Mouse (Mus musculus) spleen, adult 2 months (tissue): ENCODE data around the gene Hmga1b. TPM values are rescaled to one million over a fixed set of nuclear protein-coding genes. Genes with fewer than 3 reads are reported as not detected.

Experiments
- DNase-seq, 2 experiments: peaks; one replicate each; pipeline versions ENCODE4 v3.0.0 to v3.0.0-alpha.2; 2012 to 2021; ENCODE audit warnings: low spot score in 2 of 2, low read depth in 1 of 2
- H3K27ac ChIP-seq: fragments of 200-500 bp; 2 replicates; pipeline ENCODE4 v1.5.1; 2012; ENCODE audit warnings: low read length, inconsistent platforms; ENCODE audit not compliant: insufficient read depth
- H3K27me3 ChIP-seq: fragments of 200-500 bp; 2 replicates; pipeline ENCODE4 v1.6.1; 2012; ENCODE audit warnings: mild to moderate bottlenecking, moderate library complexity, low read length, inconsistent platforms; ENCODE audit not compliant: control insufficient read depth, insufficient read depth
- H3K36me3 ChIP-seq: fragments of 200-500 bp; 2 replicates; pipeline ENCODE4 v1.6.1; 2012; ENCODE audit warnings: mild to moderate bottlenecking, low read length, inconsistent platforms; ENCODE audit not compliant: control insufficient read depth, insufficient read depth
- H3K4me1 ChIP-seq: fragments of 200-500 bp; 2 replicates; pipeline ENCODE4 v1.6.1; 2011; ENCODE audit warnings: inconsistent platforms; ENCODE audit not compliant: control insufficient read depth, insufficient read depth, insufficient read length
- H3K4me3 ChIP-seq: fragments of 200-500 bp; 2 replicates; pipeline ENCODE4 v1.5.1; 2011; ENCODE audit warnings: mild to moderate bottlenecking, inconsistent platforms; ENCODE audit not compliant: insufficient read depth, insufficient read length; ENCODE audit errors: extremely low read depth
- CTCF ChIP-seq: fragments of 200-500 bp; IDR thresholded peaks from 2 replicates; pipeline ENCODE4 v1.5.1; 2011; ENCODE audit warnings: mild to moderate bottlenecking, inconsistent platforms; ENCODE audit not compliant: insufficient read depth, insufficient read length, insufficient replicate concordance; ENCODE audit errors: extremely low read depth
- POLR2A ChIP-seq: fragments of 200-500 bp; IDR thresholded peaks from 2 replicates; pipeline ENCODE4 v1.6.1; 2011; ENCODE audit warnings: low read depth, low read length, inconsistent platforms
- WGBS: fragments of 180-500 bp; shearing (Covaris S2); methylation state at CpG from one replicate; pipeline ENCODE4 v1.1.7; 2018; 5-methylcytosine and 5-hydroxymethylcytosine counted together
- polyA plus RNA-seq: library from polyadenylated mRNA; depleted of rRNA; stranded (reverse); fragments of >200 nt; gene quantifications from 2 replicates; pipeline ENCODE4 v1.2.3, GENCODE M21; 2012

The Hmga1b gene
- polyA plus RNA-seq, 1 experiment, result 0.84 TPM

- DNase-seq, result peak; percentile 83 to 89
- 12% methylated on average over 17 of the region's 17 CpGs for whole genome bisulfite sequencing
- TF ChIP-seq POLR2A, result no peak
- TF ChIP-seq CTCF, result peak; percentile 98
- H3K27me3 ChIP-seq, result peaks cover 13% of the 10 kb centered on the region
- 0 out of 2 replicates have a peak overlapping the region, but pooled peaks have one; percentile 23 for H3K4me3 ChIP-seq
- H3K27ac ChIP-seq, result no peak overlapping the region
- peaks cover 11% of the 10 kb centered on the region for H3K4me1 ChIP-seq
- H3K36me3 ChIP-seq, result peaks cover 3% of the 10 kb centered on the region; the same call in 1 of the 2 replicates
These were observed 42.1 kb upstream of the Hmga1b start for GRCm38 (mm10) chr11:120720450-120720849.

DNA sequence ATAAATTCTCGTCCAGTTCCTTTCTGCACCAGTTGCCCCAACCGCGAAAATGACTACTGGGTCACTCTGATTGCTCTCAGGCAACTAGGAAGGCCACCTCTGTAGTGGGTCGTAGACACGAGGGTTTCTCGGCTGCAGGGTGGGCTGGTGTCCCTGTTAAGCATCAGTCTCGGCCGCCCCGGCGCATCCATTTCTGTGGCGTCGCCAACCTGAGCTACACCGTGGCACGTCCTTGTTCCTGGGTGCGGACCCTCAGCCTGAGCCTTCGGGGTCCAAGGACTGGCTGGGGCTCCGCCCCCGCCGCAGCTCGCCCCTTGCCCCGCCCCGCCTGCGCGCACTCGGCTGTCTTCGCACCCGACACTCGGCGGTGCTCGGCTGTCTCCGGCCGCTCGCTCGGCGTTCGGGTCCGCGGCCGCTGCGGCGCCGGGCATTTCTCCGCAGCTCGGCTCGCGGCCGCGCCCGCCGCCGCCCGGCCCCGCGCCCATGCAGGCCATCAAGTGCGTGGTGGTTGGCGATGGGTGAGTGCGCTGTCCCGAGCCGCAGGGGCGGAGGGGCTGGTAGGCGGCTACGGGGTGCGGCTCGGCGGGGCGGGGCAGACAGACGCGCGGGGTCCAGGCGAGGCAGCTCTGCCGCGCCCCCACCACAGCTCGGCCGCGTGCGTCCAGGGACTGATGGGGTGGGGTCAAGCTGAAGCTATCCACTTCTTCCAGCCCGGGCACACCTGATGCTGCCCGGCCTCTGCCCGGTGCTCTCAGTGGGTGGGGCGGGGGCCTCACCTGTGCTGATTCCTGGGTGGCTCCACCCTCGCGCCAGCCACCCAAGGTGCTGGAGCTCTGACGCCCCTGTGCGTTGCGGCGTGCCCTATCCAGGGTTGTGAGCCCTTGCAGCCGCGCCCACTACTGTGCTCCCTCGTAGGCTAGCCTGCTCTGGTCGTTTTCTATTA is 41.2 kb upstream of the Hmga1b start, which contains the start of gene Rac3:
Gene Rac3 (plus strand): TSS at position 347 of the 943 bp plus-strand sequence.
- peaks cover 3% of the 10 kb centered on the region; the same call in 1 of the 2 replicates for H3K36me3 ChIP-seq
- H3K27ac ChIP-seq, result no peak within 1 kb of the TSS
- peak in 1 of 2 experiments; percentile 39 for DNase-seq
- peaks cover 13% of the 10 kb centered on the region for H3K27me3 ChIP-seq
- 2% methylated on average over 88 of the region's 90 CpGs for WGBS
- peak within 1 kb of the TSS; percentile 46 for H3K4me3 ChIP-seq
- TF ChIP-seq POLR2A (no peak), CTCF (no peak)
- H3K4me1 ChIP-seq, result peaks cover 13% of the 10 kb centered on the region

DNA sequence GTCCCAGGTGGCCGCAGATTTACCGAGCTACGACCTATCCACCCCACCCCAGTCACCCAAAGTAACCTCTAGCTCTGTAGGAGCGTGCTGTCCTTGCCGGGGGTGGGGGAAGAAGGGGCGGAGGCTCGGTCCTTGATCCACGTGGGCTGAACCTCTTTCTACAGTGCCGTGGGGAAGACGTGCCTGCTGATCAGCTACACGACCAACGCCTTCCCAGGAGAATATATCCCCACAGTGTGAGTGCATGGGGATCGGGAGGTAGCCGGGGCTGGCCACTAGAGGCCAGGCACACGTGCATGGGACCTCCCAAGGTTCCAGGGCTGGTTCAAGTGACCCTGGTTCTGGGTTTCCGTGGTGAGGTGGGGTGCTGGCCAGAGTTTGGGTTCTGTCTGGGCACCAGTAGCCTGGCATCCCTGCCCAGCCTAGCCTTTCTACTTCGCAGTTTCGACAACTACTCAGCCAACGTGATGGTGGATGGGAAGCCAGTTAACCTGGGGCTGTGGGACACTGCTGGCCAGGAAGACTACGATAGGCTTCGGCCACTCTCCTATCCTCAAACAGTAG is 40.4 kb upstream of the Hmga1b start:
- Histone ChIP-seq H3K4me1 (peaks cover 15% of the 10 kb centered on the region), H3K4me3 (peak overlapping the region; percentile 46; the same call in 1 of the 2 replicates), H3K27me3 (peaks cover 13% of the 10 kb centered on the region), H3K36me3 (peaks cover 3% of the 10 kb centered on the region; the same call in 1 of the 2 replicates), H3K27ac (no peak overlapping the region)
- DNase-seq, result no peak
- no peak for TF ChIP-seq CTCF
- no peak for TF ChIP-seq POLR2A
- 26% methylated on average over 21 of the region's 21 CpGs for WGBS

- peaks cover 13% of the 10 kb centered on the region for H3K27me3 ChIP-seq
- 93% methylated on average over 11 of the region's 11 CpGs for WGBS
- no peak for TF ChIP-seq CTCF
- TF ChIP-seq POLR2A, result no peak
- no peak overlapping the region for H3K4me3 ChIP-seq
- peaks cover 15% of the 10 kb centered on the region for H3K4me1 ChIP-seq
- no peak for DNase-seq
- H3K27ac ChIP-seq, result no peak overlapping the region
- H3K36me3 ChIP-seq, result peaks cover 3% of the 10 kb centered on the region; the same call in 1 of the 2 replicates
These were observed 39.7 kb upstream of the Hmga1b start for GRCm38 (mm10) chr11:120722761-120723382.

DNA sequence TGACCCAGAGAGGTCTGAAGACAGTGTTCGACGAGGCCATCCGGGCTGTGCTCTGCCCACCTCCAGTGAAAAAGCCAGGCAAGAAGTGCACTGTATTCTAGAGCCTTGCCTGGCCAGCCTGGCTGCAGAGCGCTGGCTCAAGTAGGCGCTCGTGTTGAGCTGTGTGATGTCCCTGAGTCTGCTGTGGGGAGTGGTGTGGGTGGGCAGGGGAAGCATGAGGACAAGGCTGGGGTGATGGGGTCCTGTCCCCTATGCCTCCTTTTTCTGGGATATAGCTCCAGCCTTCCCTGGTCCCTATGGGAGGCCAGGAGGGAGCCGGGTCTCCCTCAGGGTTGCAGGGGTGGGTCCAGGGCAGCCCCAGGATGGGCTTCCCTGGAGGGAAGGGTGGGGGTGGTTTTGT is 39.1 kb upstream of the Hmga1b start:
- peaks cover 15% of the 10 kb centered on the region for H3K4me1 ChIP-seq
- H3K27me3 ChIP-seq, result peaks cover 13% of the 10 kb centered on the region
- DNase-seq, result no peak
- H3K27ac ChIP-seq, result no peak overlapping the region
- H3K36me3 ChIP-seq, result peaks cover 1% of the 10 kb centered on the region; the same call in 1 of the 2 replicates
- 89% methylated on average over 7 of the region's 7 CpGs for WGBS
- TF ChIP-seq CTCF (no peak), POLR2A (no peak)
- no peak overlapping the region for H3K4me3 ChIP-seq

DNA sequence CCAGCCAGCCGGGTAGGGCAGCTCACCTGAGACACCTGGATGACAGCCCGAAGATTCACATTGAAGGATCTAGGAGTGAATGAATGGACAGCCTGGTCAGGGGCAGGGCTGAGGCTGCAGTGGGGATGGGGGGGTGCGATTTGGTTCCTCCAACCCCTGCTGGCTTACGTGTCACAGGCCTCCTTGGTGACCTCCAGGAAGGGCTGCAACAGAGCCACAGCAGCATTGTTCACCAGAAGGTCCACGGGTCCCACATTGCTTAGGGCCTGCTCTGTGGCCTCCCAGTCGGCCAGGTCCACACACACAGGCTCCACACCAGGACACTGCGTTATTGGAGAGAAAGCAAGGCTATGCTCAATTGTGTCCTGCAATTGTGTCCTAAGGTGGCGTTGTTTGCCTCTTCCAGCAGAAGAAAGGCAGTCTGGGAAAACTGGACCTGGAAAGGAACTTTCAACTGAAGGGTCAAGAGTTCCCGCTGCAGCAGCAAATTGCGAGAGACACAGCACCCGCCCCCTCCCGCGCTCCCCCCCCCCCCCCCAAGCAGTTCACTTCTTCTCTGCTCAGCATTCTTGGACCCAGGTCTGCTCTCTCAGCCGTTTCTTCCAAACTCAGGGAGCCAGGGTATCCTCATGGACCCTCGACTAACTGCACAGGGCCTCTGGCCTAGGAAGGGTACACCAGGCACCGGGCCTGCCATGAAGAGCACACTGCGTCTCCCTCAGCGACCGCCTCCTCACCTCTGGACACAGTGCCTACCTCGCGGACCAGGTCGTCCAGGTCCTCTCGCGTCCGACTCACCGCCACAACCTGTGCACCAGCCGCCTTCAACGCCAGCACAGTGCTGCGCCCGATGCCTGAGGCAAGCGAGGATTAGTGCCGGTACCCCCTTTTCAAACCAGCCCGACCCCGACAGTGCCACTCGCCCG is 36.1 kb upstream of the Hmga1b start:
- no peak for DNase-seq

More for the DNA sequence above, 36.1 kb upstream of the Hmga1b start:
- Histone ChIP-seq H3K27ac (no peak overlapping the region), H3K4me3 (peak overlapping the region; percentile 72), H3K4me1 (peaks cover 12% of the 10 kb centered on the region), H3K27me3 (peaks cover 9% of the 10 kb centered on the region), H3K36me3 (no peaks in the 10 kb centered on the region; the same call in 1 of the 2 replicates)
- TF ChIP-seq POLR2A, result no peak
- TF ChIP-seq CTCF, result no peak
- WGBS, result 28% methylated on average over 35 of the region's 36 CpGs
